Mouse (Mus musculus) ES-Bruce4 (cell line): ENCODE results near the gene Mepce.

Source experiments
- CTCF ChIP-seq: IDR thresholded peaks from one replicate; pipeline ENCODE4 v1.8.1; 2011; ENCODE audit warnings: low read depth, low read length
- EP300 ChIP-seq: IDR thresholded peaks from 2 replicates; pipeline ENCODE4 v1.6.1; 2011; ENCODE audit warnings: low read depth, low read length; ENCODE audit not compliant: insufficient read depth
- POLR2A ChIP-seq: IDR thresholded peaks from one replicate; pipeline ENCODE4 v1.8.1; 2011; ENCODE audit warnings: low read length; ENCODE audit not compliant: insufficient read depth

GRCm38 (mm10) chr5:137788946-137789531, 1.6 kb upstream of the Mepce start:
- TF ChIP-seq CTCF, result no peak
- no peak for TF ChIP-seq POLR2A
- TF ChIP-seq EP300, result no peak
